Mouse (Mus musculus) left cerebral cortex, postnatal 10 days (tissue): ENCODE results near the gene Tle1. TPM values are rescaled to one million over a fixed set of nuclear protein-coding genes. Genes with fewer than 3 reads are reported as not detected.

Experiments used
- DNase-seq, 2 experiments: peaks; one replicate each; pipeline ENCODE4 v3.0.0; 2021 to 2022; ENCODE audit warnings: low spot score in 2 of 2, mixed read lengths in 1 of 2; ENCODE audit errors: extremely low spot score in 1 of 2
- intact Hi-C: fragments of 180-260 bp; cut with DNase I; formaldehyde crosslinking; loops from one replicate; pipeline ENCODE4 v1.15.1; 2025
- total RNA-seq, 2 experiments: library from RNA; stranded (reverse); gene quantifications; 2 replicates each; pipeline ENCODE4 v1.2.3; 2021

Tle1 gene
- 10 to 100 TPM; 33.7 to 40.8 TPM for total RNA-seq

- intact Hi-C loops: loop anchor here (5.0 kb wide), 2 partner anchors 182 to 842 kb away; no protein-coding TSS in a partner anchor
- DNase-seq: peak; percentile 99 to 100
Observed at GRCm38 (mm10) chr4:72200559-72201409, at the start of gene Tle1. TSS of gene Tle1 (minus strand) at chr4:72200919.

DNA sequence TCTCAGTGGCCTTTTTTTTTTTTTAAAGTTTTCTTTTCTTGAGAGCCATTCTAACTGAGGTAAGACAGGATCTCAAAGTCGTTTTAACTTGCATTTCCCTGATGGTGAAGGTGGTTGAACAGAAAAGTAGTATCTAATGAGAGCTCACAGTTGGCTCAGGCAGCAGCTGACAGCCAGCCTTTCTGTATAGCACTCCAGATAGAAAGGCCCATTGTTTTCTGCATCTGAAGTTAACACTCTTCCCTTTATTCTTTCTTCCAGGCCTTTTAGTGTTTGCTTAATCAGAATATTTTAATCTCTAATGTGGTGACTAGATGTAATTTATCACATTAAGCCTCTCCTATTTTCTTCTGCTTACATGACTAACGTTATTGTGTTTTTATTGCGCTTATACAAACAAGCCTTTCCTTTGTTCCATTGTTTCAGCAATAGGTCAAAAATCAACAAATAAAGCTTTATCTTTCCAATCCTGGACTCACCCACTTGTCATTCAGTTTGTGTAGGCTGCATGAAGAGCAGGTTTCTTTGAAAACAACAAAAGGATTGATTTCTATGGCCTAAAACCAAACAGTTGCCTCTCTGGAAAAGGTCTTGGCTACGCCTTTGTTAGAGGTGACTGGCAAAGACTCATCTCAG lies 33.0 kb upstream of the Tle1 start:
- intact Hi-C loops: no loop called here
- no peak for DNase-seq

- intact Hi-C loops: no loop called here
Observed at GRCm38 (mm10) chr4:72232206-72232605, 31.5 kb upstream of the Tle1 start.

DNA sequence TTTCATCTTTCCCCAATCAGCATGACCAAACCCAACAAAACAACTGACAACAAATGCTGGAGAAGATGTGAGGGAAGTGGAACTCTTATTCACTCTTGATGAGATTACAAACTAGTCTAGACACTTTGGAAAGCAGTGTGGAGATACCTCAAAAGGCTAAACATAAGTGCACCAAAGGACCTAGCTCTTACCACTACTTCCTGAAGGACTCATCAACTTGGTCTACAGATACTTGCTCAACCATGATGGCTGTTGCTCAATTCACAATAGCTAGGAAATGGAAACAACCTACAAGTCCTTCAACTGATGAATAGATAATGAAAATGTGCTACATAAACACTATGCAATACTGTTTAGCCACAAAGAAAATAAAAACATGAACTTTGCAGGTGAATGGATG lies 30.1 kb upstream of the Tle1 start:
- no peak for DNase-seq
- intact Hi-C loops: no loop called here

More at GRCm38 (mm10) chr4:72232206-72232605, 31.5 kb upstream of the Tle1 start:
- no peak for DNase-seq

DNA sequence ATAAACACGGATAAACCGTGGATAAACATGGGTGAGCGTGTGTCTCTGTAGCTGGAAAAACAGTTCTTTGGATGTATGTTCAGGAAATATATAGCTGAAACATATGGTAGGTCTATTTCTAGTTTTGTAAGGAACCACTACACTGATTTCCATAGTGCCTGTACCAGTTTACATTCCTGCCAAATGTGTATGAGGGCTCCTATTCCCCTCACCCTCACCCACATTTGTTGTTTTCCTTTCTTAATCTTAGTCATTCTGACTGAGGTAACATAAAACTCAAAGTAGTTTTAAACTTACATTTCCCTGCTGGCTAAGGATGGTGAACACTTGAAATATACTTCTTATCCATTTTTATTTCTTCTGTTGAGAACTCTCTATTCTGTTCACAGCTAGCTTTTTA lies 20.9 kb upstream of the Tle1 start:
- no peak for DNase-seq
- intact Hi-C loops: no loop called here

DNA sequence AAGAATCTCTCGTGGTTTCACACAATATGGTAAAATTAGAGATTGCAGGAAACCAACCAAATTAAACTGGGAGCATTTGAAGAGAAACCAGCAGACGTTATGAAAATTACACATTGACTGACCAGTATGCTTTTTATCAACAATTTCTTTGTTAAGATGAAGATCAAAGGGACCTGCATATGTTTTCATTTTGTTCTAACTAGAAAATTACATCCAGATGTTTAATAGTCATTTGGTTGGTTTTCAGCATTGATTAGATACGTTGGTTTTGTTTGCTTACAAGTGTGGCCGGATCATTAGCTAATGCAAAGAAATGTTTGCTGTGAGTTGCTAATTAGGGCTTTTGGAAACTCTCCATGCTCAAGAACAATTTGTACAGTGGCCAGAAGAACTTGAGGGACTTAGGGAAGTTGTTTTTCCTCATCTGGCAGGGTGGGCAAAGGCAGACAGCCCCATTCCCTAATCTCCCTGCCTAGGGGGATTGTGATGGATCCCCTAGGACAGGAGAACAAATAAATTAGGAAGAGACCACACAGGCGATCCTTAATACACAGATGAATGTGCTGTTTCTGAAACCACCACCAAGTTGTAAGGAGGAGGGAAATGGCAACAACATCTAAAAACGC lies 3.8 kb upstream of the Tle1 start:
- DNase-seq: no peak
- intact Hi-C loops: loop anchor here (5.0 kb wide), 2 partner anchors 178 to 838 kb away; no protein-coding TSS in a partner anchor

DNA sequence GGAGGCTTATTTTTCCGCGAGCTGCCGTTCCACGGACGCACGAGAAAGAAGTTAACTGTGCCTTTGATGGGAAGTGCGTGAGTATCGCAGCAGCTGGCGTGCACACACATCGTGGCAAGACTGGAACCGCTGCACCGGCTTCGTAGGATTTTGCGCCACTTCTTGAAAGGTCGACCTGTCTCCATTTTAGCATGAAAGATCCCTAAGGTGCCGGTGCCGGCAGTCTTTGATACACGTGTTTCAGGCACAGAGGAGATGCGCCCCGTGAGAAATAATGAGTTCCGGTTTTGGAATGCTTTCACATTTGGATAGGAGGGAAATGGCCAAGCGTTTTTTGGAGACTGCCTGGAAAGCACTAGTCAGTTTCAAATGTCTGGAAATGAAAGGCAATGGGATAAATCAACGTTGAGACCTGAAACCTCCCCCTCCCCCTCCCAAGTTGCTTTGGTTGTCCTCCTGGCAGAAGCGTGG lies 837 bp upstream of the Tle1 start:
- DNase-seq: peak; percentile 34 to 43
- intact Hi-C loops: loop anchor here (5.0 kb wide), 2 partner anchors 181 to 841 kb away; no protein-coding TSS in a partner anchor

DNA sequence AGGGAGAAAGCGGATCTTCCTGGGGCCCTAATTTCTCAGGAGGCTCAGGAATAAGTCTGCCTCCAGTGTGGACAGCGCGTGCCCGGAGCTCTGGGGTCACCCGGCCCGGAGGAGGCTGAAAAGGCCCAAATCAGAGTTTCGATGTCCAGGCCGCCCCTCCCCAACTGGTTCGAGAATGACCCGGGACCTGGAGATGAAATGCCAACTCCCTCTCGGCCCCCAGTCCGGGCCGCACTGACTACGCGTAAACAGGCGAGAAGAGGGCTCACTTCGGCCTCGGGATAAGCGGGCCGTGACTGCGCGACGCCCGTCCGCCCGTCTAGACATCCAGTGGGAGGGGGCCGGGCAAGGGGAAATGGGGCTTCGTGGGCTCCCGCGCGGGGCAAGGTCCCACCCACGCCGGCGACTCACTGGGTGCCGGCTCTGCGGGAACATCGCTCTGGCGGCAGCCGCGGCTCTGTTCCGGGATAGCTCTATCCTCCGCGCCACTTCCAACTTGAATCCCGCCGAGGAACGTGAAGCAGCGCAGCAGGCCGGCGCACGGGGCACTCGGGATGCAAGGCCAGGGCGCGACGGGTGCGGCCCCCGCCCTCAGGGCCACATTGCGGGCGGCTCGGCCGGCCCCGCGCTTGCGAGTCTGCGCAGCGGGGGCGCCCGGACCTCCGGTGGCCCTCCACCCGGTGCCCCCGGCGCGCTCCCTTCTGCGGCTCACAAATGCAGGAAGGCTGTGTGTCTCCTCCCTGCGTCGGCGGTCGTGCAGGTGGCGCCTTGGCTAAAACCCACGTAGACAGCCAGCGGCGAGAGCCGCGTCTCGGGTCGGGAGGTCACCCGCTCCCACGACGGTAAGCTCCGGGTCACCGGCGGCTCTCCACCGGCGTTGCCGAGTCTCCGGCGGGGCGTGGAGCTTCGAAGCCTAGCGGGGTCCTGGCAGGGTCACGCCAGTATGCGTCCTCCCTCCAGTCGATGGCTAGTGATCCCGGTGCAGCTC lies 854 bp downstream of the Tle1 start:
- intact Hi-C loops: loop anchor here (5.0 to 10.0 kb wide), 4 partner anchors 182 to 1598 kb away; no protein-coding TSS in a partner anchor
- peak in 1 of 2 experiments; percentile 72 for DNase-seq

GRCm38 (mm10) chr4:72198877-72199411 lies 1.8 kb downstream of the Tle1 start:
- intact Hi-C loops: loop anchor here (5.0 to 10.0 kb wide), 2 partner anchors 1294 to 1597 kb away; no protein-coding TSS in a partner anchor
- peak; percentile 72 to 83 for DNase-seq

- intact Hi-C loops: loop anchor here (5.0 to 10.0 kb wide), 2 partner anchors 1293 to 1596 kb away; no protein-coding TSS in a partner anchor
- peak; percentile 25 to 38 for DNase-seq
Observed at GRCm38 (mm10) chr4:72197888-72198605, 2.7 kb downstream of the Tle1 start.

DNA sequence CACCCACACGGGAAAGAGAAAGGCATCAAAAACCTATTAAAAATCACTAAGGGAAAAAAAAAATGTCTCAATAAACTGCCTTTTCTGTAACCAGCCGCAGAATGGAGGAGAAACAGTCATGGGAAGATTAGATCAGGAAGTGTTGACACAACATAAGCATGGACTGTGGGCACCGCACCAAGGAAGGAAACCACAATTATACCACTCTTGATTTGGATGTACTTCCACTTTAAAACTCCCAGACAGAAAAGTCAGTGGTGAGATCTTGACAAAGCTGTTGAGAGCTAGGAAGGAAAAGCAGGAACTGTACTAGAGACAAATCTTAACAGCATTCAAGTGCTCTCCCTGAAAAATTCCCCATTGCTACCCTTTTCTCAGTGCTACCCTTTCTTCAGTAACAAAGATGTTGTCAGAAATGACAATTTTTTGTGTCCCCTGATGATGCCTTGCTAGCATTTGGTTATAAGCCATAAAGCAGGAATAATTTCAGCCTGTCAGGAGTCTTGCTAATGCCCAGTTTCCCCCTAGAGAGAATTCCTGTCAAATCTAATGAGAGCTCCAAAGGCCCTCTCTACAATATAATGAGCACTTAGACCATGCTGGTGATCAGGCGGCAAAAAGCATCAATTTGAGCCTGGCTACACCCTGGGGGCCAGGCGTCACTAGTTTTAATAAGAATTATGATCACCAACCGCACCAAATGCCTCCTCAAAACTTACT lies 5.4 kb downstream of the Tle1 start:
- intact Hi-C loops: loop anchor here (5.0 to 10.0 kb wide), 2 partner anchors 1290 to 1593 kb away; no protein-coding TSS in a partner anchor
- no peak for DNase-seq

DNA sequence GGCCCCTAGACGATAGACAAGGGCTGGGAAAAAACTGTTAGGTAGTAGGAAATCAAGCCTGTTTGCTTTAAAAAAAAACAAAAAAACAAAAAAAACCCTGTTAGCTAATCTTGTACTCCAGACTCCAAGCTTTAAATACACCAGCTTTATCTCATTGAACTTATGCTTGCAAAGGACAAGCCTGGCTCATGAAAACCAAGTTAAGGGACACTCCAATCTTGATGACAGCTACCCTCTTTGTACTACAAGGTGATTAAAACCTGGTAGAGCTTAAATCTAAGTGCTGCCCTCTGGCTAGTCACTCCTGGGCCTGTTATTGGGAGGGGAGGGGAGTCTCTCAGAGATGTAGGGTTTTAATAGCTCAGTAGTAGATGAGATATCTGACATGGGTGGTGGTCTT lies 7.4 kb downstream of the Tle1 start:
- intact Hi-C loops: loop anchor here (10.0 kb wide), 1 partner anchor 1288 kb away; no protein-coding TSS in a partner anchor

DNA sequence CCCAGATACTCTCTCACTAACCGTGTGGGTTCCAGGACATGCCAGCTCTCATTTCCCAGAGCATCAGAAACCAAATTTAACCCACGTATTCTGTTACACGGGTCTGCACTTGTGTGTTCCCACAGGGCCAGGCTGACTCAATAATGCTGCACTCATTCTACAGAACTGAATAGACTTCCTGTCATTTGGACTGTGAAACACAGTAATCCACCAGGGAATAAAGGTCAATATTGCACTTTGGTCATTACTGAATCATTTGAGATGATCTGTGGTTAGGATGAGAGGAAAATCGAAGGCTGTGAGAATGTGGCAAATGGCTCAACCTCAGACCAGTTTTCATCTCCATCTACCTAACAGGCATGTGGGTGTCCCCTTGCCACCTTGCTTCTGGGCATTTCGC lies 16.2 kb downstream of the Tle1 start:
- intact Hi-C loops: no loop called here
- DNase-seq: no peak

More for the DNA sequence above, 7.4 kb downstream of the Tle1 start:
- no peak for DNase-seq

DNA sequence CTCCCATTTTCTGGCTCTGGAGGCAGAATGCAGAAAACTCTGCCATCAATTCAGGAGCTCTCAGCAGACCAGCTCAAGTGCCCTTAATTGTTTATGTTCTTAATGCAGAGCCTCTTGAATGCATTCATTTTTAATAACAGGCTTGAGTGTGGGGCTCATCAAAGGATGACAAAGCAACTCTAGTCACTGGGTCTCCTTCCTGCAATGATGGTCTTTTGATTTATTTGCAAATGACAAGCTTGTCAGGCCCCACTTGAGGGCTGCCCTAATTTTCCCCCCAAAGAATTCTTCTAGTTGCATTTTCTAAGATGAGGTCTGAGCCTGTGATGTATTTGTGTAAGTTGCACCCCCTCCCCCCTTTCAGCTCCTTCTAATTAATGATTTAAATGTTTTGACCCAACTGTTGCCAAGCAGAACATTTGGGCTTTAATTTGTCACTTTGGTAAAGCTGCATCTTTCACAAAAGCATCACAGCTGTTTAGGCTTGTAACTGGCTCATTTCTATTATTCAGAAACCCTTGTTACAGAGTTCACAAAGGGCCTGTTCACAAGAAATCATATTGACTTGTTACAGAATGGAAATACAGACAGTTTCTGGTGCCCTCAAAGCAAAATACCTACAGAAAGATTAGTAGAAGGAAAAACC lies 18.3 kb downstream of the Tle1 start:
- intact Hi-C loops: no loop called here
- no peak for DNase-seq

DNA sequence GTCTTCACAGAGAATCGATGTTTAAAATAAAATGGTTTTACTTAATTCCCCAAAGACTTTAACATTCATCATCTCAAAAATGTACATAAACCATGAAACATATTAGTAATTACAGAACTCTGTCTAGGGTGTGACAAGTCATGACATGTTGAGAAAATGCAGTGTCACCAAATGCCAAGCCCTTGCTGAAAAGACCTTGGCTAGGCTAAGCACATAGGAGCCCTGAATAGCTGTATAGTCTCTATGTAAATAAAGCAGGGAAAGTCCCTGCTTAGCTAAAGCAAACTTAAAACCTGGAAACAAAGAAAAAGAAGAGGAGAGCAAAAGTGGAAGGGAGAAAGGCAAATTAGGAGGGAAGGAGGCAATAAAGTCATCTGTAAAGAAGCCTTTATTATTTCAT lies 24.8 kb downstream of the Tle1 start:
- intact Hi-C loops: no loop called here
- DNase-seq: no peak

- no peak for DNase-seq
- intact Hi-C loops: no loop called here
Observed at GRCm38 (mm10) chr4:72168267-72168666, 32.5 kb downstream of the Tle1 start.
